Mouse (Mus musculus): ENCODE measurements around the gene Lurap1.

Gene Lurap1

DNA sequence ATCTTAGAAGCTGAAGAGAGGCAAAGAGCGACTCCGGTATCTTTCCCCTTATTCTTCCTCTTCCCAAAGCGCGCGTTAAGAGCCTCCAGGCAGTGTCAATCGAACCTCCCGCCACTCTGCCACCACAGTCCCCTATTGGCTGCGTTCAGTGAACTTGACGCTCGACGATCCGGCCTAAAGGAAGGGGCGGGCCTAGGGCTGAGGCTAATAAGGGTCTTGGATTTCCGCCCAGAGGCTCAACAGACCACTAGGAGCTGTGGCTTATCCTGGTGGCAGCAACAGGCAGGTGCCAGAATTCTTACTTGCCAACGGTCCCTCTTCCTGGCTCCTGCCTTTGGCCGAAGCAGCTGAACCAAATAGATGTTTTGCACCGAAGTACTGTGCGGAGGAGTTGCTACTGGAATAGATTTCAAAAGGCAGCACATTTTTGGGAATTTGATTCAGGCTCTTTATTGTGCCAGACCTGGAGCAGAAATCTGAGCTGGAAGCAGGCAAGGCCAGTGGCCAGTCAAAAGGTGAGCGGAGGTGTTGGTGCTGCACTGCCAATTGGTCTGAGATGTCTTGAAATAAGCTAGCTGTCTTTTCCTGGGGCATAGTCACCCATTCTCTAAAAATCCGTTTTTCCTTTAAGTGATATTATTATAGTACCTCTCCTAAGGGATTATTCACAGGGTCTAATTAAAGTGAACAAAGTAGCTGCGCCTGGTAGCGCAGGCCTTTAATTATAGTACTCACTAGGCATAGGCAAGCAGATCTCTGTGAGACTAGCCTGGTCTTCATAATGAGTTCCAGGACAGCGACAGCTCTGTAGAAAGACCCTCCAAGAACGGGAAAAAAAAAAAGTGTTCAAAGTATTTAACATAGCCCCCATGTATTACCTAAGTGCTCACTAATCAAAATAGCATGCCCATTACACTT is 27.3 kb downstream of the Lurap1 start, which contains the start of the genes Rad54l and Pomgnt1:
Gene Rad54l, minus strand, starts transcription at position 89 of the 918 bp plus-strand sequence.
Gene Pomgnt1, plus strand, starts transcription at position 239 of the 918 bp plus-strand sequence.
- peak; percentile 76 for ATAC-seq (ENCODE audit: insufficient number of reproducible peaks, low FRiP score, low TSS enrichment)

- no peak for ATAC-seq (ENCODE audit: insufficient number of reproducible peaks, low FRiP score, low TSS enrichment)
Measured at GRCm38 (mm10) chr4:116122762-116123161, 28.4 kb downstream of the Lurap1 start.

DNA sequence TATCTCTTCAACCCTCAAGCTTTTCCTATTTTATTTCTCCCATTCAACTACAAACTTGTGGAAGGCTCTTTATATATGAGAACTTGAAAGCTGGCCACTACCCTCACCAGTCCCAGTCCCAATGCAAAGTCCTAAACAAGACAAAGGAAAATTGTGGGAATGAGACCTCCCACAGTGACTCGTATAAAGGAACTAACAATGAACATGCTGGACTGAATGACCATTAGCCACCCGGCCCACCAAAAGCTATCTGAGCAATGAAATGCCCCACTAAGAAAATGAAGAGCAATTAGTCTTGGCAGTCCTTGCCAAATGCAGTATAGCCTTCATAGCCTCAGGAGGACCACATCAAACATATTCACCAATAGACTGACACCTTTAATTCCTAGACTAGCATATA is 39.7 kb downstream of the Lurap1 start:
- ATAC-seq (ENCODE audit: insufficient number of reproducible peaks, low FRiP score, low TSS enrichment) = no peak

- no peak for ATAC-seq (ENCODE audit: insufficient number of reproducible peaks, low FRiP score, low TSS enrichment)
Measured at GRCm38 (mm10) chr4:116110695-116111094, 40.4 kb downstream of the Lurap1 start.

GRCm38 (mm10) chr4:116105278-116105677 is 45.9 kb downstream of the Lurap1 start:
- ATAC-seq (ENCODE audit: insufficient number of reproducible peaks, low FRiP score, low TSS enrichment) = no peak

DNA sequence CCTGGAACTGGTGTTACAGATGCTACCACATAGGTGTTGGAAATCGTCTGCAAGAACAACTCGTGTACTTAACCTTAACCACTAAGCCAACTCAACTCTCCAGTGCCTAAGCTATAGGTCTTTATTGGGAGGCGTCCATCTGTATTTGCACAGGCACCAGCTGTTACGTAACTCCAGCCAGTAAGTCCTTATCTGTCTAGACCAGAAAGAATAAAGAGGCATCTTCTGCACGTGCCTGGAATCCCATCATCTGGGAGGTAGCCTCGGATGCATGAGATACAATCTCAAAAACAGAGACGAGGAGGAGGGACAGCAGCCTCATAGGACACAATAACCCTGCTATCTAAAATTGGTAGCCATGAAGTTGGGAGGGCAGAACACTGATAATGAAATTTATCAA is 50.2 kb downstream of the Lurap1 start:
- ATAC-seq (ENCODE audit: insufficient number of reproducible peaks, low FRiP score, low TSS enrichment) = no peak

DNA sequence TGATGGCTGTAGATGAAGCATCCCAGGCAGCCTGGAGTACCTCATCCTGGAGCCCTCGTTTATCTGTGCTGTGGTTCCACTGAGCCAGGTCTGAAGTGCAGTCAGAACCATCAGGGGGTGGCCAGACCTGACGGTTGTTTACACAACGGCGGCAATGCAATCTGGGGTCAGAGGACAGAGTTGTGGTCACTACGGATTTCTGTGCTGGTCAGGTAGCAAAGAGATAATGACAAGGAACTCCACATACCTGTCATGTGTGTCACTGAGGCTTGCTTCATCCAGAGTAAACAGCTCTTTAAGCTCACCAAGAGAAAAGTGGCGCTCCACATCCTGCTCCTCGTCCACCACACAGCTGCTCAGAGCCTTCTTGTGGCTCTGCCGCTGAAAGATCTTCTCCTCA is 53.9 kb downstream of the Lurap1 start:
- no peak for ATAC-seq (ENCODE audit: insufficient number of reproducible peaks, low FRiP score, low TSS enrichment)

- ATAC-seq (ENCODE audit: insufficient number of reproducible peaks, low FRiP score, low TSS enrichment) = no peak
Measured at GRCm38 (mm10) chr4:116096291-116096690, 54.8 kb downstream of the Lurap1 start.

DNA sequence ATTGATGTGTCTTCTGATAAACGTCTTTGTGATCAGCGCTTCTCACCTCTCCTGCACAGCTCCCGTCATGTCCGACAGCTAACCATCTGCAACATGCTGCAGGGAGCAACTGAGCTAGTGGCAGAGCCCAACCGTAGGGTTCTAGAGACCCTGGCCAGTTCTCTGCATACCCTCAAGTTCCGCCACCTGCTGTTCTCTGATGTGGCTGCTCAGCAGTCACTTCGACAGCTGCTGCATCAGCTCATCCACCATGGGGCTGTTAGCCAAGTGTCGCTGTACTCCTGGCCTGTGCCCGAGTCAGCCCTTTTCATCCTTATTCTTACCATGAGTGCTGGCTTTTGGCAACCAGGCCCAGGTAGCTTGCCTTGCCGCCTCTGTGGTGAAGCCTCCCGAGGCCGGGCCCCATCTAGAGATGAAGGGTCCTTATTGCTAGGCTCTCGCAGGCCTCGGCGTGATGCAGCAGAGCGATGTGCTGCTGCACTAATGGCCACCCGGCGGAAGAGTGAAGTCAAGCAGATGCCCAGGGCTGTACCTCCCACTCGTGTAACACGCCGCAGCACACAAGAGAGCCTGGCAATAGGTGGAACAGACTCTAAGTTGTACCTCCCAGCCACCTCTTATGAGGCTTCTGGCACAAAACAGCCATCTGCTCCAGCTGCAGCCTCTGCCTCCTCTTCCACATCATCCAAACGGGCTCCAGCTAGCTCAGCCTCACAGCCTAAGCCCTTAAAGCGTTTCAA is 62.5 kb downstream of the Lurap1 start:
- ATAC-seq (ENCODE audit: insufficient number of reproducible peaks, low FRiP score, low TSS enrichment) = no peak

Measured in cerebellum, adult (tissue).